Mouse (Mus musculus): ENCODE data around the gene Vps37c. TPM values are rescaled to one million over a fixed set of nuclear protein-coding genes. Genes with fewer than 3 reads are reported as not detected.

Gene Vps37c
- polyA plus RNA-seq, 1 experiment from 2014 or later, result 26.5 TPM

GRCm38 (mm10) chr19:10739916-10740315 is 51.4 kb downstream of the Vps37c start:
- 86% methylated on average over 4 of the region's 4 CpGs for WGBS
- no peak overlapping the region for H3K4me3 ChIP-seq

GRCm38 (mm10) chr19:10740641-10741440 is 52.3 kb downstream of the Vps37c start:
- H3K9me3 ChIP-seq, result no peaks in the 10 kb centered on the region
- peak overlapping the region; percentile 49; the same call in 1 of the 2 replicates for H3K27ac ChIP-seq
- no peaks in the 10 kb centered on the region for H3K36me3 ChIP-seq
- 28% methylated on average over 11 of the region's 11 CpGs for WGBS
- no peak overlapping the region; the same call in 1 of the 2 replicates for H3K4me3 ChIP-seq
- H3K27me3 ChIP-seq (ENCODE audit: insufficient read depth, poor library complexity, severe bottlenecking), result 0 out of 2 replicates have a peak, but pooled peaks cover 5% of the 10 kb centered on the region
- DNase-seq (ENCODE audit: low spot score), result no peak
- H3K4me1 ChIP-seq, result peaks cover 14% of the 10 kb centered on the region

More at GRCm38 (mm10) chr19:10739916-10740315, 51.4 kb downstream of the Vps37c start:
- no peak for DNase-seq (ENCODE audit: low spot score)
- Histone ChIP-seq H3K27ac (no peak overlapping the region), H3K9me3 (no peaks in the 10 kb centered on the region), H3K4me1 (peaks cover 14% of the 10 kb centered on the region), H3K36me3 (no peaks in the 10 kb centered on the region), H3K27me3 (ENCODE audit: insufficient read depth, poor library complexity, severe bottlenecking) (0 out of 2 replicates have a peak, but pooled peaks cover 5% of the 10 kb centered on the region)

- WGBS, result 78% methylated on average over 6 of the region's 6 CpGs
Observed at GRCm38 (mm10) chr19:10742145-10742544, 53.6 kb downstream of the Vps37c start.

GRCm38 (mm10) chr19:10742565-10742964 is 54.0 kb downstream of the Vps37c start:
- Histone ChIP-seq H3K9me3 (no peaks in the 10 kb centered on the region), H3K4me1 (peaks cover 14% of the 10 kb centered on the region), H3K27me3 (ENCODE audit: insufficient read depth, poor library complexity, severe bottlenecking) (0 out of 2 replicates have a peak, but pooled peaks cover 5% of the 10 kb centered on the region), H3K4me3 (no peak overlapping the region), H3K36me3 (no peaks in the 10 kb centered on the region), H3K27ac (no peak overlapping the region)
- peak; percentile 69 for DNase-seq (ENCODE audit: low spot score)
- WGBS, result 56% methylated on average over 3 of the region's 3 CpGs

More at GRCm38 (mm10) chr19:10742145-10742544, 53.6 kb downstream of the Vps37c start:
- Histone ChIP-seq H3K4me3 (no peak overlapping the region), H3K9me3 (no peaks in the 10 kb centered on the region), H3K27ac (no peak overlapping the region), H3K4me1 (peaks cover 14% of the 10 kb centered on the region), H3K27me3 (ENCODE audit: insufficient read depth, poor library complexity, severe bottlenecking) (0 out of 2 replicates have a peak, but pooled peaks cover 5% of the 10 kb centered on the region), H3K36me3 (no peaks in the 10 kb centered on the region)
- DNase-seq (ENCODE audit: low spot score), result no peak

- H3K36me3 ChIP-seq, result no peaks in the 10 kb centered on the region
- WGBS, result 76% methylated on average over 7 of the region's 7 CpGs
- no peak for DNase-seq (ENCODE audit: low spot score)
- no peak overlapping the region for H3K27ac ChIP-seq
- no peaks in the 10 kb centered on the region for H3K9me3 ChIP-seq
- H3K27me3 ChIP-seq (ENCODE audit: insufficient read depth, poor library complexity, severe bottlenecking), result no peaks in the 10 kb centered on the region
- H3K4me1 ChIP-seq, result no peaks in the 10 kb centered on the region
- no peak overlapping the region for H3K4me3 ChIP-seq
Observed at GRCm38 (mm10) chr19:10747182-10747581, 58.6 kb downstream of the Vps37c start.

GRCm38 (mm10) chr19:10747718-10748117 is 59.2 kb downstream of the Vps37c start:
- Histone ChIP-seq H3K4me1 (no peaks in the 10 kb centered on the region), H3K4me3 (no peak overlapping the region), H3K36me3 (no peaks in the 10 kb centered on the region), H3K9me3 (no peaks in the 10 kb centered on the region), H3K27me3 (ENCODE audit: insufficient read depth, poor library complexity, severe bottlenecking) (no peaks in the 10 kb centered on the region), H3K27ac (no peak overlapping the region)
- WGBS, result 83% methylated on average over 6 of the region's 6 CpGs
- DNase-seq (ENCODE audit: low spot score), result peak; percentile 65

- no peaks in the 10 kb centered on the region for H3K36me3 ChIP-seq
- no peaks in the 10 kb centered on the region for H3K9me3 ChIP-seq
- DNase-seq (ENCODE audit: low spot score), result peak; percentile 73
- H3K27me3 ChIP-seq (ENCODE audit: insufficient read depth, poor library complexity, severe bottlenecking), result no peaks in the 10 kb centered on the region
- WGBS, result 59% methylated on average over 11 of the region's 11 CpGs
- H3K27ac ChIP-seq, result no peak overlapping the region
- no peaks in the 10 kb centered on the region for H3K4me1 ChIP-seq
- H3K4me3 ChIP-seq, result no peak overlapping the region
Observed at GRCm38 (mm10) chr19:10748401-10749102, 60.0 kb downstream of the Vps37c start.

- Histone ChIP-seq H3K4me1 (no peaks in the 10 kb centered on the region), H3K27me3 (ENCODE audit: insufficient read depth, poor library complexity, severe bottlenecking) (no peaks in the 10 kb centered on the region), H3K9me3 (no peaks in the 10 kb centered on the region), H3K27ac (no peak overlapping the region), H3K4me3 (no peak overlapping the region), H3K36me3 (no peaks in the 10 kb centered on the region)
- DNase-seq (ENCODE audit: low spot score), result peak; percentile 60
- WGBS, result 81% methylated on average over 6 of the region's 6 CpGs
Observed at GRCm38 (mm10) chr19:10749295-10749694, 60.8 kb downstream of the Vps37c start.

GRCm38 (mm10) chr19:10750161-10750560 is 61.6 kb downstream of the Vps37c start:
- no peaks in the 10 kb centered on the region for H3K4me1 ChIP-seq
- H3K4me3 ChIP-seq, result no peak overlapping the region
- WGBS, result 71% methylated on average over 6 of the region's 6 CpGs
- no peak for DNase-seq (ENCODE audit: low spot score)
- H3K27ac ChIP-seq, result no peak overlapping the region
- H3K36me3 ChIP-seq, result no peaks in the 10 kb centered on the region
- H3K27me3 ChIP-seq (ENCODE audit: insufficient read depth, poor library complexity, severe bottlenecking), result no peaks in the 10 kb centered on the region
- H3K9me3 ChIP-seq, result no peaks in the 10 kb centered on the region

- no peak for DNase-seq (ENCODE audit: low spot score)
- H3K27me3 ChIP-seq (ENCODE audit: insufficient read depth, poor library complexity, severe bottlenecking), result no peaks in the 10 kb centered on the region
- WGBS, result 86% methylated on average over 1 of the region's 1 CpGs
- no peaks in the 10 kb centered on the region for H3K9me3 ChIP-seq
- no peak overlapping the region for H3K4me3 ChIP-seq
- no peaks in the 10 kb centered on the region for H3K4me1 ChIP-seq
- no peak overlapping the region for H3K27ac ChIP-seq
- no peaks in the 10 kb centered on the region for H3K36me3 ChIP-seq
Observed at GRCm38 (mm10) chr19:10751607-10752006, 63.1 kb downstream of the Vps37c start.

- WGBS, result 78% methylated on average over 6 of the region's 6 CpGs
- H3K4me1 ChIP-seq, result no peaks in the 10 kb centered on the region
Observed at GRCm38 (mm10) chr19:10752106-10752505, 63.6 kb downstream of the Vps37c start.

GRCm38 (mm10) chr19:10752646-10753045 is 64.1 kb downstream of the Vps37c start:
- no peak overlapping the region for H3K27ac ChIP-seq
- H3K27me3 ChIP-seq (ENCODE audit: insufficient read depth, poor library complexity, severe bottlenecking), result no peaks in the 10 kb centered on the region
- no peaks in the 10 kb centered on the region for H3K9me3 ChIP-seq
- no peaks in the 10 kb centered on the region for H3K4me1 ChIP-seq
- H3K4me3 ChIP-seq, result no peak overlapping the region
- WGBS, result 89% methylated on average over 5 of the region's 5 CpGs
- DNase-seq (ENCODE audit: low spot score), result no peak
- H3K36me3 ChIP-seq, result no peaks in the 10 kb centered on the region

More at GRCm38 (mm10) chr19:10752106-10752505, 63.6 kb downstream of the Vps37c start:
- Histone ChIP-seq H3K27ac (no peak overlapping the region), H3K36me3 (no peaks in the 10 kb centered on the region), H3K27me3 (ENCODE audit: insufficient read depth, poor library complexity, severe bottlenecking) (no peaks in the 10 kb centered on the region), H3K9me3 (no peaks in the 10 kb centered on the region), H3K4me3 (no peak overlapping the region)
- no peak for DNase-seq (ENCODE audit: low spot score)

- no peak overlapping the region for H3K27ac ChIP-seq
- H3K36me3 ChIP-seq, result no peaks in the 10 kb centered on the region
Observed at GRCm38 (mm10) chr19:10757125-10757524, 68.6 kb downstream of the Vps37c start.

More at GRCm38 (mm10) chr19:10757125-10757524, 68.6 kb downstream of the Vps37c start:
- H3K27me3 ChIP-seq (ENCODE audit: insufficient read depth, poor library complexity, severe bottlenecking), result no peaks in the 10 kb centered on the region
- DNase-seq (ENCODE audit: low spot score), result no peak
- peaks cover 34% of the 10 kb centered on the region for H3K4me1 ChIP-seq
- H3K4me3 ChIP-seq, result no peak overlapping the region
- no peaks in the 10 kb centered on the region for H3K9me3 ChIP-seq
